Mouse (Mus musculus) kidney, postnatal 14 days (tissue): Measurements from ENCODE around the gene Lclat1.

Experiments used
- DNase-seq: peaks from one replicate; pipeline ENCODE4 v3.0.0; 2022; ENCODE audit warnings: mixed read lengths

Gene Lclat1

DNA sequence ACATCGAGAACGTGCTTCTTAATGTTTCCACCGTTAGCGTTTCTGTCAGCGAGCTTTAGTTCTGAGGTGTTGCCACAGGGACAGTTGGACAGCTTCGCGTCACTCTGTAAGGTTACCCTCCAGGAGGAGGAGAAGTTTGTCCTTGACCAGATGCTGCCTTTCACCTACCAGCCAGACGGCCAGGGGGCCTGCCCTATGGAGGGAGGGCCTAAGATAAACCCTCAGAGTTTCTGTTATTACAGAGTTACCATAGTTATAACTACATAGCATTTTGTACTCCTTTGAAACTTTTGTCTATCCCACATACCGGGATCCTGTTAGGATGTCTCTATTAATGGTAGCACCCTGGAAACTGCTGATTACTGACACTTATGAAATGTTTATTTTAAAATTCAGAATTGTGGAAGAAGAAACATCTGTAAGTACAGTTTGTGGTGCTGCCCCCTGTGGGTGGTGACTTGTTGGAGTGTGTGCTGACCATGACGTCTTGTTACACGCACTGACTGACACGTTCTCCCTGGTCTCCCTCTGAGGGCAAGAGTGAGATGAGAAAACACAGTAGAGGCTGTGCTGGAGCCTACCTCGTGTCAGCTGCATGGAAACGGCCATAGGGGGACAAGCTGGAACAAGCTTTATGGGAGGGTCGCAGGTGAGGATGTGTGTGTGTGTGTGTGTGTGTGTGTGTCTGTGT is 96.0 kb downstream of the Lclat1 start:
- DNase-seq: no peak

DNA sequence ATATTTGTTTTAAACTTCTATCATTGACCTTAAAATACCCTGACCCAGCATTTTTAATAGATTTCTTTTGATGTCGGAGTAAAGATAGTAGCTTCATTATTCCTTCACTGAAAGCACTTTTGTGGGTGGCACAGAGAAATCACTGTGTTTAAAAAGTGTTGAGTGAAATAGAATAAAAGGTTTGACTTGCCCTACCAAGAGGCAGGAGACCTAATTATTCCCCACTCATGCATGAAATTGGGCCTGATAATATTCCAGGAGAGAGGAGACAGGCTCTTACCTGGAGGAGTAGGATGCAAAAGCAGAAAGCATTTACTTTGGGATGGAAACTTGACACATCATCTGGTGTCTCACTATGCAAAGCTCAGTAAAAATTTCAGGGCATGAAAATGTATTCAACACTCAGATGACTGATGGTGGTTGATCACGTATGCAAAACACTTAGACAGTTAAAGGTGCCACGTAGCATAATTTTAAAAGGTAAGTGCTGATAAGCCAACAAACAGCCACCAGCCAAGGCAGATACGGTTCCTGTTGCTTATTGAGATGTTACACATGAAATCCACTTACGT is 103.3 kb downstream of the Lclat1 start:
- DNase-seq: no peak

DNA sequence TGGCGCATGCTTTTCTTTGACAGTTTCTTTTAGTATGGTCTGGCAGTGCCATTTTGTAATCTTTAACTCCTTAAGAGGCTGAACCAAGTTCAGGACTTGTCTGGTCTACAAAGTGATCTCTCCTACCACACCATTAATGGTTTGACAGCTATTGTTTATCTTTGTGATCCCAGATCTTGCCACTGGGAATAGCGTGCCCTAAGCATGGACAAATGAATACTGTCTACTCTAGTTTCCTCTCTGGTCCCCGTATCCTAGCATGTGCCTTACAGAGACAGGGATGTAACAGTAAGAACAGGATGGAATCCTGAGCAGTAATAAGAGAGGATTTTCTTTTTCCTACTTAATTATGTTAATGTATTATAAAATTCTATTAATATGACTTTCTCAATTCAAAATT is 105.0 kb downstream of the Lclat1 start:
- no peak for DNase-seq

GRCm38 (mm10) chr17:73213187-73213586 is 105.4 kb downstream of the Lclat1 start:
- no peak for DNase-seq

DNA sequence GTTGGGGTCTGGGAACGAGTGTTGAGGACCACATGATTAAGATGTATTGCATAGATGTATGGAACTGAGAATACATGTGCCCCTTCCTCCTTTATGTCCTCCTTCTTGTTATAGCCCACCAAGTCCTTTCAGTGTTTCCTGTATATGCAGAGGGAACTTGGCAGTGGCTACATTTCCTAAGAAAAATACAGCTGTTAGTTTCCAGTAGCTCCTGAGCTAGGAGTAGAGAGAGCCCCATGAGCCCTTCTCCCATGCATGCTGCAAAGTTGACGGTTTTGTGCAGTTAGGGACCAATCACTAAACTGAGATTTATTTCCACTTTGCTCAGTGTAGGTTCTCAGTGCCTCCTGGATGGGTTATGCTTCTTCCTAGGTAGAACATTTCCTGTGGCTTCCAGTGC is 105.9 kb downstream of the Lclat1 start:
- DNase-seq: no peak

DNA sequence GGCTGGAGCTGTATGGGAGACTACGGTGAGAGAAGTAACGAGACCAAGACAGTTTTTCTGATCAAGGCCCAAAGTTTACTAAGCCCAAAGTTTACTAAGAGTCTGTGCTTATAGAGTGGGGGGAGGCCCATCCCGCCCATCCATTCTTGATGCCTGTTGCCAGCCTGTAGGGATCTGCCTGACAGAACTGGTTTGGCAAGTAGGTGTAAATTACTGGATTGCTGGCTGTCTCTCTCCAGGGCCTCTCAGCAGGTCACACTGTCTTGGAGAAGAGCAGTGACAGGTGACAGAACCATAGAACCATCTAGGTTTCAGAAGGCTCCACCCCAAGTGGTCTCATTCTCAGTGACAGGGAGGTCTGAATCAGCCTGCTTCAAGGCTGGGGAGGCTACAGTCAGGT is 109.5 kb downstream of the Lclat1 start:
- DNase-seq: no peak

GRCm38 (mm10) chr17:73220746-73221145 is 113.0 kb downstream of the Lclat1 start:
- no peak for DNase-seq

GRCm38 (mm10) chr17:73222077-73222476 is 114.3 kb downstream of the Lclat1 start:
- no peak for DNase-seq

- DNase-seq: no peak
Observed at GRCm38 (mm10) chr17:73225442-73225841, 117.7 kb downstream of the Lclat1 start.

DNA sequence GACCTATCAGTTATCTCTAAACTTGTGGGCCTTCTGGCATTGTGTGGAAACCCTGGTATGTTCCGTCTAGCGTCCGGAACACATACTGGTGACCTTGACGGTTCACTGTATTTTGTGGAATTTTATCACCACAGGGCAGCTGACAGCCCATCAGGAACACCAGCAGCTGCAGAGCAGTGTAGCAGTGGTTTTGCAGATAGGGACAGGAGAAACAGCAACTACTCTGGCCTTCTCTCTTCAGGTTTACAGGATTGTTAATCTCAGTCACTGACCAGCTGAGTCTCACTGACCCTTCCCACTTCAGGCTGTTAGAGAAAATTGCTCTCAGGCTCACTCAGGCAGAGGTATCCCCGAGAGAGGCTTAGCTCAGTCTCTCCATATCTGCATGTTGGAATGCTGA is 118.2 kb downstream of the Lclat1 start:
- peak; percentile 19 for DNase-seq

DNA sequence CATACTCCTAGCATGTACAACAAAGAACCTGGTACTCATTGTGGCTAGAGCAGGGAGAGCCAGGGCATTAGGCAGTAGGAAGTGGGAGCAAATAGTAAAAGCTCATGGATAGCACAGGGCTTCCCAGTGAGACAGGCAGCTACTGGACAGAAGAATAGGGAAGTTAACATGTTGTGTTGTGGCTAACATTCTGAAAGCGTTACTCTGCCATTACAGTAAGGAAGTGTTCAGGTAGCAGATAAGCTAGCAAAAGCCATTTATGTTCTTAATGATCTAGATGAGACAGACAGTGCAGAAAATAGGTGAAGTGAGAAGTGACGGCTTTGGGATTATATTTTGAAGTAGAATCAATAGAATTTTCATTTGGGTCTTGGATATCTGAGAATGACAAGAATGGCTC is 118.8 kb downstream of the Lclat1 start:
- DNase-seq: no peak

- DNase-seq: no peak
Observed at GRCm38 (mm10) chr17:73227361-73227760, 119.6 kb downstream of the Lclat1 start.

DNA sequence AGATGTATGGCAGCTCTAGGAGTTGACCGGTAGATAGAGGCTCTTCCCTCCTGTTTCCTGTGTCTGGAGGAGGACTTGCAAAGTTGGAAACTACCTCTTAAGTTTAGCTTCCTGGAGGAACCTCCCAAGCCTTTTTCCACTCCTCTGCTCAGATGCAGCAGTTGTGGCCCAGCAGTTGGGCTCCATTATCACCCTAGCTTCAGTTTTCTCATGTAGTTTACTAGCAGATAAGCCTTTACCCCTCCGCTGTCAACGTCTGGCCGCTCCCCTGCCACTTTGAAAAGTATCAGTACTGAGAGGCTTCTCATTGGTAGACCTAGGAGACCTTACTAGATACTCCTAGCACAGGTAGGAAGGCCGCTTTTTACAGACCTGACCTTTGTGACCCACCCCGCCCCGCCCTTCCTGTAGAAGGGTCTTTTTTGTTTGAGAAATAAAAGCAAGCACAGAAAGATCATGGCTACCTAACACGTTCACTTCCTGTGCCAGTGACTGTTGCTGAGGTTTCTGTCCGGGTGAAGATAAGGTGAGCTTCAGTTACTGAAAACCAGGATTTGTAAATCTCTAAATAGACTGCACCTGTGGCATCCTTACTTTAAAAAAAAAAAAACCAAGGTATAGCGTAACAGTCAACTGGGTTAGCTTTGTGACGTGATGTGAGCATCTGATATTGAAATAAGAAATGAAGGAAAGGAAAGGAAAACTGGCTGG is 121.8 kb downstream of the Lclat1 start:
- no peak for DNase-seq

DNA sequence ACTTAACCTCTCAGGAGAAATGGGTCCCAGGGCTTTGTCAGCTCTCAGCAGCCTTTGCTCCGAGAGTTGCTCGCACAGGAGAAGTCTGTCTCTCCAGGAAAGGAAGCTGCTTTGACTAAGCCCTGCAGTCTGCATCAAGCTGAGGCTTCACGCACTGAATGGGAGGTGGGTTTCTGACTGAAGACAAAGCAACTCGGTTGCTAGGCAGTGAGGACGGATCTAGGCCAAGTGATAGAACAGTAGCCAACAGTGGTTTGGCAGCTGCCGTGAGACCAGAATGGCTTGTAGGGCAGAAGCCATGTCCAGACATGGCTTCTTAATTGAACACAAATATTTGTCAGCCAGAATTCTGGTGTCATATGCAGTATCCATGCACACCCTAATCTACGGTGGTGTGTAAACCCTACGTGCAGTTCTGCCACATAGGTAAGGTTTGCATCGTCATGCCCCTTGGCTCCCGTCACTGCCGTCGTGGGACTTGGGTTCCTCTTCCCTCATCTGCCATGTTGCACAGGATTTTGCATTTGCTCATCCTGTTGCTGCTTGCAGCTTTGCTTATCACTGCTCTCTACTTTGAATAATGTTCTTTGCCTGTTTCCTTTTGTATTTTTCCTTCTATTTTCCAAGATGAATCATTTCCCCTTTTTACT is 122.7 kb downstream of the Lclat1 start:
- DNase-seq: no peak

DNA sequence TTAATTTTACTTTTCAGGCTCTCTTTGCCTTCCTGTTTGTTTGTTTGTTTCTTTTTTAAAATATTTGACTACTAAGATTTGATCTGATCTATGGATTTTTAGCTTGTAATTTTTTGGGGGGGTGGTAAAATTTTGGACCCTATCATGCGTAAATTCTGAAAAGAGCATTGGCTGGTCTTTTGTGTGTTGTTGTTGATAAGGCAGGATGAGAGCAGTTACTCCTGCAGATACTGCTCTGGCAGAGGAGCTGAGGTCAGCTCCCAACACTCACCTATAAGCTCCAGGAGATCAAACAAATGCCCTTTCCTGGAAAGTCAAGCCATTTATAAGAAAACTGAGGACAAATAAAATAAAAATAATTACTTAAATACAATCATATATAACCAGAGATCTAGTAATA is 123.6 kb downstream of the Lclat1 start:
- DNase-seq: no peak

GRCm38 (mm10) chr17:73232593-73232992 is 124.8 kb downstream of the Lclat1 start:
- DNase-seq: no peak

- DNase-seq: no peak
Observed at GRCm38 (mm10) chr17:73233975-73234374, 126.2 kb downstream of the Lclat1 start.

DNA sequence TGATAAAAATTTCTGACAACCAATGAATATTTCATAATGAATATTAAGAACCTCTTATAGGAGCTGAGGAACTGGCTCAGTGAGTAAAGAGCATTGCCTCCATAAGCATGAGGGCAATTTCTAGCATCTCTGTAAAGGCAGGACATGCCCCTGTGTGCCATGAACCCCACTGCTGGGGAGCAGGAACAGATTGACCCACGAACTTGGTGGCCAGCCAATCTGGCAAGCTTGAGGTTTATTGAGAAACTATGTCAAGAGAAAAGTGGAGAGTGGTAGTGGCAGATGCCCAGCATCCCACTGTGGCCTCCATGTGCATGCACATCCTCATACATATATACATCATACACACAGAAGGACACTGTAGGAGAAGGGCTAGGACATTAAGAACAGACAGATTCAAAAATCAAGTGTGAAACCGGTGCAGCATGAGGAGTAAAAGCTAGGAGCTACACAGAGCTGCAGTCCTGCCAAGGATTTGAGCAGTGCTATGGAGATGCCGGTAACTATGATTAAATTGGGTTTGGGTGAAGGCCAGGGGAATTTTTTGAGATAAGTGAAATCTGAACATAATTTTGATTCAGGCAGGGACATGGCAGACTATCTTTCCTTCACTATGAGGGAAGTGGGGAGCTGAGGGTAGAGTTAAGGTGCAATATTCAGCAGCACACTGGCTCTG is 129.5 kb downstream of the Lclat1 start:
- DNase-seq: no peak

- no peak for DNase-seq
Observed at GRCm38 (mm10) chr17:73238501-73238900, 130.7 kb downstream of the Lclat1 start.

DNA sequence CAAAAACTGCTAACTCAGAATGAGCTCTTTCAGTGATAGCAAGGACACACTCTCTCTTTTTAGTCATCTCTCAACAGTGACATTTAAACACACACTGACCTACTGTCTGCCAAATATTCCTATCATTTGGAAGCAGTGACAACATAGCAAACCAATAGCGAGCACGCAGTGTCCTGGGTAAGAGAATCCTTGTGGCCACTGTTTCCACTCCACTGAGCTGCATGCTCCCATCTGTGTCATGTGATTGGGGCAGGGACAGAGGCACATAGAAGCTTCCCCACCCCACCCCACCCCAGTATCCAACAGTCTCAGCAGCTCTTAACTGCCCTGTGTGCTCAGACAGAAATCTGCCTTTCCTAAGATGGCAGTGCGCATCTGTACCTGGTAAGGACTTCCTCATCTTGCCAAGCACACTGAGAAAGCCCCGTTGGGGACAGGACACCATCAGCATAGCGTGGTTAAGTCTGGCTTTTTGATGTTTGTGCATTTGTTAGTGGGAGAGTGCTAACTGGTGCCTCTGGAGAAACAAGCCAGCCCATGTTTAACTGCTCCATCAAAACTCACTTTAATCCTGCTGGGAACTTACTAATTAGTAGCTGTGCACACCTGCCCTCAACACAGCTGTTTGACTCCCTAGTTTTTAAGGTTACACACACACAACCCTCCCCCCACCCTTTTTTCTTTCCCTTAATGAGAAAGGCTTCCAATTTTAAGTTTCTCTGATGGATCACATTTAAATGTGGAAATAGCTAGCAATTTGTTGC is 133.5 kb downstream of the Lclat1 start:
- no peak for DNase-seq

DNA sequence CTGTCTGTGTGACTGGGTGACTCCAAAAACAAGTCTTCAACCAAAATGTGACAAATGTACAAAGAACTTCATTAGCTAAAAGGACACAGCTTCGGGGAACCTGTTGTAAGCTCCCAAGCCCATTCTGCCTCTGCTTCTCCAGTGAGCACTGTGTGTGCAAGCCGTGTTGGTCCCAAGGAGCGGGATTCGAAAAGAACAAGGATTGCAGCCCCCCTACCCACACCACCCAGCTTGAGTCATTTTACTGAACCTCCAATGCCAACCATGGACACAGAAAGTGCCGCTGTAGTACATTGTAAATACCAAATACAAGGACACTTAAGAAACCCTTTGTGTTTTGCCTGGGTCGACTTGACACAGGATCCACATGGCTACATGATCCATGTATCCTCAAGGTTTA is 135.9 kb downstream of the Lclat1 start:
- DNase-seq: no peak

GRCm38 (mm10) chr17:73244596-73244995 is 136.8 kb downstream of the Lclat1 start:
- no peak for DNase-seq
